Mouse (Mus musculus) fat pad, adult 2 months (tissue): ENCODE measurements at regions not wholly inside any gene's neighbourhood (a gene's known extent, or its start where the extent isn't known, plus 50 kb on each side); places are given as distances from the start of the nearest gene placed in this dataset.

Source experiments
- DNase-seq: peaks from one replicate; pipeline ENCODE4 v3.0.0-alpha.2; 2011; ENCODE audit warnings: low read depth, low spot score; ENCODE audit errors: extremely low read depth

GRCm38 (mm10) chr5:51397528-51397927 lies 170.0 kb downstream of the Ppargc1a start:
- no peak for DNase-seq

- no peak for DNase-seq
Measured at GRCm38 (mm10) chr5:51391319-51391718, 176.2 kb downstream of the Ppargc1a start.

GRCm38 (mm10) chr5:51387751-51388150 lies 179.8 kb downstream of the Ppargc1a start:
- DNase-seq, result no peak

GRCm38 (mm10) chr5:51386409-51386808 lies 181.1 kb downstream of the Ppargc1a start:
- no peak for DNase-seq

GRCm38 (mm10) chr5:51384278-51384677 lies 183.2 kb downstream of the Ppargc1a start:
- DNase-seq, result no peak

- DNase-seq, result no peak
Measured at GRCm38 (mm10) chr5:51359101-51359500, 208.4 kb downstream of the Ppargc1a start.

- no peak for DNase-seq
Measured at GRCm38 (mm10) chr5:51348256-51348655, 219.3 kb downstream of the Ppargc1a start.

- no peak for DNase-seq
Measured at GRCm38 (mm10) chr5:51329142-51329541, 238.4 kb downstream of the Ppargc1a start.

- no peak for DNase-seq
Measured at GRCm38 (mm10) chr5:51289191-51289590, 278.3 kb downstream of the Ppargc1a start.

- peak; percentile 4 for DNase-seq
Measured at GRCm38 (mm10) chr5:51288234-51288633, 279.3 kb downstream of the Ppargc1a start.

GRCm38 (mm10) chr5:51241156-51241555 lies 326.4 kb downstream of the Ppargc1a start:
- no peak for DNase-seq

GRCm38 (mm10) chr5:51234004-51234355 lies 333.5 kb downstream of the Ppargc1a start:
- no peak for DNase-seq

GRCm38 (mm10) chr5:51233271-51234003 lies 334.1 kb downstream of the Ppargc1a start:
- no peak for DNase-seq

GRCm38 (mm10) chr5:51229806-51230205 lies 337.7 kb downstream of the Ppargc1a start:
- no peak for DNase-seq

- no peak for DNase-seq
Measured at GRCm38 (mm10) chr5:51227996-51228395, 339.5 kb downstream of the Ppargc1a start.

GRCm38 (mm10) chr5:51203266-51203665 lies 364.3 kb downstream of the Ppargc1a start:
- no peak for DNase-seq

- no peak for DNase-seq
Measured at GRCm38 (mm10) chr5:51202525-51203215, 364.9 kb downstream of the Ppargc1a start.

- DNase-seq, result no peak
Measured at GRCm38 (mm10) chr5:51196393-51197347, 370.9 kb downstream of the Ppargc1a start.

- no peak for DNase-seq
Measured at GRCm38 (mm10) chr5:51190661-51191060, 376.9 kb downstream of the Ppargc1a start.

GRCm38 (mm10) chr5:51169828-51170227 lies 397.7 kb downstream of the Ppargc1a start:
- DNase-seq, result no peak

- no peak for DNase-seq
Measured at GRCm38 (mm10) chr5:51168206-51168605, 399.3 kb downstream of the Ppargc1a start.
